Mouse (Mus musculus): ENCODE measurements at regions not wholly inside any gene's neighbourhood (a gene's known extent, or its start where the extent isn't known, plus 50 kb on each side); places are given as distances from the start of the nearest gene placed in this dataset.

DNA sequence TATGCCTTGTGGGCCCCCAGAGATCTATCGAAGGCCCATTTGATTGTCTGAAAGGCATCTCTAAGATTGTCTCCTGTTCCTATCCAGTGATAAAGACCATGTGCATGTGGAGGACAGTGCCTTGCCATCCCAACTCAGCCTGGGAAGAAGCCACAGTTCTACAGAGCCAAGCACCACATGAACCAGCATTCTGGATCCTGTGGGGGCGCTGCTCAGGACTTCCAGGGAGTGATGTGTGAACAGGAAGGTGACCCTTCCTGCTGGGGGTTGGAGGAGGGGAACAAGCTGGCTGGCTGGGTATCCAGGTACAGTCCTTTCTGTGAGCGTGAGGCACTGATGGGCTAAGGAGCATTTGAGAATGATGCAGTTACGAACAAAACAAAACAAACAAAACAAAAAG lies 163.8 kb downstream of the Gm26897 start:
- no peak for ATAC-seq

DNA sequence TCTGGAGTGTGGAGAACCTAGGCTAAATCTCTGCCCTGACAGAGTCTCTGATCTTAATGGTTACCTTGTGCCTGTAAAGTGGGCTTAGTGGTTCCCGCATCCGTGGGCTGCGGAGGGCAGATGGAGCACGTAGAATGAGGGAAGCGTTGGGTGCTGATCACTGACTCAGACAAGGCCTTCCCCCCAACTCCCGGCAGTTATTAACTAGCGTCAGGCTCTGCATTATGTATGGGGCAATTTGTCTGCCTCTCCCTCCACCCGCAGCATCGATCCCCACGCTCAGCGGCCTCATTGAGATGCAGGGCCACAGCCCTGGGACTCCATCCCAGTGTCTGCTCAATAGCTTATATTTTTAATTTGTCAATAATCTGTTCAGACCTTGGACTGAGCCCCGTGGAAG lies 164.8 kb downstream of the Gm26897 start:
- ATAC-seq, result no peak

DNA sequence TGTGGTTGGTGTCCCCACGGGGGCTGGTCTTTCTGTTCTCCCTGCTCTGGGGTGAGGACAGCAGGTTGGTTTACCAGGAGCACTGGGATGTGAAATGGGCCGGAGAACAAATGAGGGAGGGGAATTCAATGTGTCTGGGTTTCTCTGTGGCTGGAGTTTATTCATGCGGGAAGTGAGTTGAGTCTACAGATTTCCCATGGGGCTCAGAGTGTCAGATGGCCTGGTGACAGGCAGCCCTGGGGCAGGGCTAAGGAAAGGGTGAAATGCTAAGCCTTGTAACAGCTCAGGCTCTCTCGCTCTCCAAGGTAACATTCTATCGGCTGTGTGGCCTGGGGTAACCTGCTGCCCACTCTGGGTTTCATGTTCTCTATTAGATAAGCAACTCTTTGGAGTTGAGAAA lies 167.5 kb downstream of the Gm26897 start:
- ATAC-seq, result no peak

DNA sequence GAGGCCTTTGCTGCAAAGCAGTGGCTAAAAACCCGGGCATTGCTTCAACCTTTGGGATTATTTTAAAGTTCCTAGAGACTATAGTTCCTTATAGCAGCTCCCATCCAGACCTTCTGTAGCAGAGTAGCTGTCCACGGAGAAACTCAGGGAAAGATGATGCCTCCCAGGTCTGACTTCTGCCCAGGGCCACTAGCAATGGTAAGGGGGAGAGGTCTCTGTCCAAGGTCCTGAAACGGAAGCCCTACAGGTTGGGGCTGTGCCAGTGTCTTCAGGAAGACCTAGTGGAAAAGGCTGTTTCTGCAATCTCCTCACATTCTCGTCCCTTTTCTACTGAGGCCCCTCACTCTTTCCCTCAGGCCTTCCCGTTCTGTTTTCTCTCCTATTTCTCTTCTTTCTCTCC lies 168.0 kb downstream of the Gm26897 start:
- ATAC-seq, result no peak

DNA sequence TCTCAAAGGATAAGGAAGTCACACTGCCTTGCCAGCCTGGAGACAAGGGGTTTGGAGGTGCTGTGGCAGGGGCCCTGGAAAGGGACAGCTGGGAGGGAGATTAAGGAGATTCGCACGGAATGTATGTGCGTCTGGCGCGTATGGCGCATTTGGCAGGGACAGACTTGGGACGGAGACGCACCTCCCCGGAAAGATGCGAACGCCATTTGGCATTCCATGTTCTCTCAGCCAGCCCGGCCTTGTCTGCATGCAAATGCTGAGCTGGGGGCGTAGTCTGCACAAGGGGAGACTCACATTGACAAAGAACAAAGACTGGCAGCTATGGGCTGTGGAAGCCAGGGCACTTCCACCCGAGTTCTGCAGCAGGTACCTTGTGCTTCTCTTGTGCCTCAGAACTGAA lies 174.4 kb downstream of the Gm26897 start:
- no peak for ATAC-seq

DNA sequence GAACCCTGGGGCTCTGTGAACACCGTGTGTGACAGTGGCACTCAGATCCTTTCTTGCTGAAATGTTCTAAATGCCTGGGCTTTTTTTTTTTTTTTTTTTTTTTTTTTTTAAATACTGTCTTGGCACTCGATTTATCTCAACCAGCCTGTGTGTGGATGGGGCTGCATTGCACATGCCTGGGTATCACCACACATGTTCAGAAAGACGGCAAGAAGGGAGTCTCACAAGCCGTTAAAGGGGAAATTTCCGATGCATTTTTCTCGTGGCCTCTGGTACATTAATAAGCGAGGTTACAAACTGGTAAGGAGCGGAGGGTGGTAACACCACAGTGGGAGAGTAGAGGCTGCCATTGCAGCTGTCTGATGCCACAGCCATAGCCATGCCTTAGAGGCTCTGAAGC lies 176.8 kb downstream of the Gm26897 start:
- no peak for ATAC-seq

DNA sequence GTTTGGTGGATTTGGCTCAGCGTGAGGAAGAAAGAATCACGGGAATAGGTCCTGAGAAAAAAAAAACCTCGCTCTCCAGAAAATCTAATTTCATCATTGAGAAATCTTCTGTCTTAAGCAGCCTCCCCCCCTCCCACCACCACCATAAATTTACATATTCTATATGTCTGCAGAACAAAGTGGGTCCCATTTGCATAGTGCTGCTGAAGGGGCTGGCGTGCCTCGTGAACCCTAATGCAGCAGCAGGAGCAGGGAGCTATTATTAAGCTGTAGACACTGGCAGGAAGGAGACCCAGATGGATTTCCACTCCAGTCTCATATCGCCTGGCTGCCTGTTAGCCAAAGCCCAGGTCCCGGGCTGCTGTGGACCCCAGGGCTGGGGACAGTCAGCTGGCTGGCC lies 179.6 kb downstream of the Gm26897 start:
- ATAC-seq, result no peak

DNA sequence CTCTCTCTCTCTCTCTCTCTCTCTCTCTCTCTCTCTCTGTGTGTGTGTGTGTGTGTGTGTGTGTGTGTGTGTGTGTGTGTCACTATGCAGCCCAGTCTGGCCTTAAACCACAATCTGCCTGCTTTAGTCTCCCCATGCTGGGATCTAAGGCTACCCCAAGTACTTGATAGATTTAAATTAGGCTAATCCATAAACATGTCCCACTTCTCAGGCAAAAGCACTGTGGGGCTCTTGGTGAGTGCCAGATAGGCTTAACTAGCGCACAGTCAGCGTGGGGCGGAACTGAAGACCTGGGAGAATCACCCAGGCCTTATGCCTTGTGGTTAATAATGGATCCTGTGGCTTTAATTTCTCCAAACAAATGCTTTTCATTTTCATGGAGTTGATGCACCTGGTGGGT lies 180.6 kb downstream of the Gm26897 start:
- ATAC-seq, result no peak

DNA sequence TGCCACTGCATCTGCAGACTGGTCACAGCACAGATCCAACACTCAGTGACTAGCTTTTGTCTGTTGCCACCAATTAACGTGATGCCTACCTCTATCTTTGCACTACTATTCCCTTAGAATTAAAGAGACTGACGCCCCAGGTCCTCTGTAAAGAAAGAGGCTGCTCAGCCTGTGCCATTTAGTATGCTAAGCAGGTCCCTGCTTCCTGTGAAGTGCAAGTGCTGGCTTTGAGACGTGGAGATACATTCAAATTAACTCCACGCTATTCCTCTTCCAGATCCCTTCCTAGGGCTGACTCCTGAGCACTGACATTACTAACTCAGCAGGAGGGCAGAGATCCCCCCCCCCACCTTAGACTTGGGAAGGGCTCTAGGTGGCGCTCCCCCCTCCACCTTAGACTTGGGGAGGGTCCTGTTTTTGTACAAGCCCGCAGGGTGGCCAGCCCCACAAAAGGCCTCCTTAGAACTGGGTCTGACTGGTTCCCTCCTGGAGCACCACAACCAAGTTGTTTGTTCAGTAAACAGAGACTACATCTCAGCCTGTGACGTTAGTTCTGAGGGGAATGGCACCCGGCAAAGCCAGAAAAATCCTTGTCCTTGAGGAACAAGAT lies 184.0 kb downstream of the Gm26897 start:
- no peak for ATAC-seq

DNA sequence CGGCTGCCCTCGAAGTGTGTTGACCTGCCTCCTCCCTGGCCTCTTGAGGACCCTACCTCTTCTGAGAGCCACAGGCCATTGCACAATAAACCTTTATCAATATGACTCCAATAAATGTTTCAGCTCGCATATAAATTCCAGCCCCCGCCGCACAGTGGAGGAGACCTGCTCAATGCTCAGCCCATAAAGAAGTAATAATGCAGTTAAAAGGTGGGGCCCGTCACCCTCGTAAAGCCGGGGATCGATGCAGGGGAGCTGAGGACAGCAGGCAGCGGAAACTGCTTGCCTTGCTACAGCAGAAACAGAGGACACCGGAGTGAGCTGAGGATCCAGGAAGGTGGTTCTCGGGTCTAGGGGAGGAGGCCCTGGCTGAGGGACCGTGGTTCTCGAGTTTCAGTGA lies 185.2 kb downstream of the Gm26897 start:
- ATAC-seq, result no peak

DNA sequence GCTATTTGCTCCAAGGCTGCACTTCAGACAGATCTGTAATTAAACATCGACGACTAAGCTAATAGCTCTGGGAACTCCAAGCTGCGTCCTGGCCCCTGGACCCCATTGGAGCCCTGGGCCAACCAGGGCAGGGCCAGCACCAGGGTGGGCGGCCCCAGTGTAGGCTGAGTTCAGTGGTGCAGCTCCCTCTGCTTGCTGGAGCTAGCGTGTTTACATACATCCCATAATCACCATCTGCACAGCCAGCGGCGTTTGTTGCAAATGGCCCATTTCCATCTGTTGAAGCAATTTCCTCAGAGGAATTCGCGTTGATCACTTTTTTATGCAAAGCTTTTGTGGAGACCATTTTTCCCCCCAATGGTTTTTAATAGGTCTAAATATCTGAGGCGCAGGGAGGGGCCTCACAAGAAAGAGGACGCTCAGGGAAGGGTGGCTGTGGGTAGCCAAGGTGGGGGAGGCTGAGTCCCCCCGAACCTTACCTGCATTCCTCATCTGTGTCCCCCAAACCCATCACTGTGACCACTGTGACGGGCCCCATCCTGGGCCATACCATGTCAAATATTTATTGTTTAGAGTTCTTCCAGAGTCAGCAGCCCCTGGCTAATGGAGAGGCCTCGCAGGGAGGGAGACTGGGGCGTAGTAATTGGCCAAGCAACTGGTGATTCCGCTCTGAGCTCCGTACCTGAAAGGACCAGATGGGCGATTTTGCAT lies 189.4 kb downstream of the Gm26897 start:
- no peak for ATAC-seq

DNA sequence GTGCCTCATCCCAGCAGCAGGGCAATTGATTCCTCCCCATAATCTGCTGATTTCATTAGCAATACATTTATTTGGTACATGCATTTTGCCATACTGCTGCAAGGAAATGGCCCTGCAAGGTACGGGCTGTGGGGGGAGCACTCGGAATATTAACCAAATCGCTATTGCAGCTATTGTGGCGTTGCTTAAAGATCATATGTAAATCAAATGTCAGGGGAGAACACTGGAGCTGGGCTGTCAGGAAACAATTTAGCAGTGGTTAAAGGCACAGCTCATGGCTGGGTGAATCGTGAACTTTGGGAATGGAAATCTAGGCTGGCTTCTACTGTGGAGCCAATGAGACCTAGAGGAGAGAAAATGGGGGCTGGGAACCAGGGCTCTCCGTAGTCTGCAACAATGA lies 192.0 kb downstream of the Gm26897 start:
- no peak for ATAC-seq

DNA sequence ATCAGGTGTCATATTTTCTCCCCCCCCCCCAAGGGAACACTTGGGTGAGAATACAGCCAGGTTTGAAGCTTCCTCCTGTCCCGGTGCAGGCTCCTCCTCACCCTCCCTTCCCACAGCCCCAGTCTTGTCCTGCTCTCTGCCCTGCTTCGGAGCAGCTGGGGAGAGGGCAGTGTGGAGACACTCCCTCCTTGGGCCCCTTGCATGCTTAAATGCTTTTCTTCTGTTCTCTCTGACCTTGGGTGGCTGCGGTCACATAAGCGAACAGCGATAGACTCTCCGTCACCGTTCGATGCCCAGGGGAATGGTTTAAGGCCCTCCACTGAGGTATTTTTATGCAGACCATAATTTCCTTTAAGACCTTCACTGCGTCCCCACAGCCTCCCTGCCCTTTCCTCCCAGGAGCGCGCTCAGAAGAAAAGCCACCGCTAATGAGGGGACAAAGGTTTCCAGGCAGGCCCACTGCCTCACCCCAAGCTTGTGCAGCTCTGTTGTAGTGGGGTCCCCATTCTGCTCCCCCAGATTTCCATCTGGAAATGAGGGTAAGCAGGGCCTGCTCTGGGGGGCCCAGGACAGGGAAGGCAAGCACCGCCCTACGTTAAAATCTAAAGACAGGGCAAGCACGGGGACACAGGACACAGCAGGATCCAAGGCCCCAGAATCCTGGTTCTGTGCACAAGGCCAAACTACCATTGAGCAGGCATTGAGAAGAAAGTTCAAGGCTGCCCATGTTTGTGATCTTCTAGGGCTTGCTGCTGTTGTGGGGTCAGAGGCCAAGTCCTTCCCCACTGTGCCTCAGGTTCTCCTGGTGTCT lies 195.7 kb downstream of the Gm26897 start:
- no peak for ATAC-seq

DNA sequence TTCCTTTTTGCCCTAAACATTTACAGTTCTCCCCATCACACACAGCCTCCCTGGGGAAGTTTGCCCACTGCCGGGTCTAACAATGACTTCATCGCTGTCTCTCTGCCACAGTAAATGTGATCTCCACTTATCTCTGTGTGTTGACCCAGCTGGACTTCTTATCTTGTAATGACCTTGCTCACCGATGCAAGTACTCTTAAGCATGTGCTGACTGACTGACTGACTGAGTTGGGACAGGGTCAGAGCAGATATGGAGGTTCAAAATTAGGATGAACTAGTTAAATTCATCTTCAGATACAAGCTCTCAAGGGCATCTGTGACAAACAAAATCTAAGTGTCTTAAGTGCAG lies 196.2 kb downstream of the Gm26897 start:
- ATAC-seq, result no peak

DNA sequence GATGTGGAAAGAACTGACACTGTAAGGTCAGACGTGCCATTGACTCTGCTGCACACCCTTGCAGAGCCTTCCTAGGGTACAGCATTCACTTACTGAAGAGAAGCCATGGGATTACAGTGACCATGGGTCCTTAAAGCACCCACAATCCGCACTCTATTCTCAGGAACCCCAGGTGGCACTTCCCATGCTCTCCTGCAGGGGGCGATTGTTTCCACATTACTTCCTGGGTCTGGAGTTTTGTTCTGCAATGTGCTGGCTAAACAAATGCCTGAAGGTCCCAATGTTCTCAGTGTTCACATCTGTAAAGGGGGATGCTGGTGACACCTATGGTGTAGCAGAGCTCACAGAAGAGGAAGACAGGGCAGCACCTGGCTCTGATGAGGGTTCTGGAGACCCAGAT lies 198.0 kb downstream of the Gm26897 start:
- ATAC-seq, result no peak

DNA sequence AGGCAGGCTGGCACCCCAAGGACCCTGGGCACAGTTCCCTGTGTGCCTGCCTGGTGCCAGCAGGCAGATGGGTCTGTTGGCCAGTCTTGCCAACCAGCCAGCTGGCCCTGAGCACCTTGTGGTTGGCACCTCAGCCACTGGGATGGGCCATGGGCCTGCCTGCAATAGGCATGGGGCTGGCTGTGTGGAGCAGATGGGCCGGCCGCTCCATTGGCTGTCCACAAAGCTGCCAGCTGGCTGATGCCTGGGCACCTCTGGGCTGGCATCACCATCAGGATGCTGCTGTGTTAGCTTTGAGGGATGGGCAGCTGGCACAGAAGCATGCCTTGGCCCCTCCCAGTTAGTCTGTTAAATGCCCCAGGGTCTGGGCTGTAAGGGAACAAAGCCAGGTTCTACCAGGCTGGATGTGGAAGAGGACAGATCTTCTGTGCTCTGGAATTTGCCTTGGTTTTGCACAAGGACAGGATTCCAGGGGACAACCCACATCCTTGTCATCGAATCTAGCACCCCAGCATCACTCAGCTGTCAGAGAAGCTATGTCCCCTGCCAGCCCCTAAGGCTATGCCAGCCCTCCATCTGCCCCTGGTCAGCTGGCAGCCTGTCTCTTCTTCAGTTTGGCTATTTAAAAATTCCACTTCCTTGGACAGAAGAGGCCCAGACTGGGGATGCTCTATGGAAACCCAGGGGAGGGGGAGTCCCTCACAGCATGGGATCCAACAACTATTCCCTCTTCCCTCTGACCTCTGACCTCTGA lies 201.8 kb downstream of the Gm26897 start:
- no peak for ATAC-seq

DNA sequence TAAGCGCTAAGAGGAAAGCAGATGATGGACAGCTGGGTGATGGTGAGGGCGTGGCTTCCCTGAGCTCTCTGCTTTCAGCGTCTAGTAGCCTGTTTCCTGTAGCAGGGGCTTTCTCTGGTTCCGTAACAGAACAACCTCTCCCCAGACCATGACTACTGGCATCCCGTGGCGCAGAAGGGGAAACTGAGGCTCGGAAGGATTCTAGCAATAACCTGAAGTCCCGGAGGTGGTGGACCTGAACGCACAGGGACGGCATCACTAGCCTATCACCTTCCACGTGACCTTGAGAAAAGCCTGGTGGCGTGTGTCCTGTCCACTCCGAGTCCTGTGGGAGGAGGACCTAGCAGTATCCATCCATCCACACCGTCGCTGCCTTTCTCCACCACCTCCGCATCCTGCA lies 208.1 kb downstream of the Gm26897 start:
- no peak for ATAC-seq

DNA sequence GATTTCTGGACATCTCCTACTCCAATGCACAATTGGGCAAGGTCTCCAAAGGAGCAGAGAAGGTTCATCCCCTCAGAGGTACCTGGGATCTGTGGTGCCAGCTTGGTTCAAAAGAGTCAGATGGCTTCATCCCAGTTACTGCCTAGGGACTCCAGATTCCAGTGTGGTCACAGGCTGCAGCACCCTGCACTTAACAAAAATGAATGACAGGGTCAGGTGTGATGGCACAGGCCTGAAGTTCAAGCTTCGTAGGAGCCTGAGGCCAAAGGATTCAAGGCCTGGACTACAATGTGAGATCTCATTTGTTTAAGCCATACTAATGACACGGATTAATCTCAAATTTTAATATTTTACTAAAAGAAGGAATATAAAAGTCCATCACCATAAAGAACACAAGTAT lies 209.1 kb downstream of the Gm26897 start:
- ATAC-seq, result no peak

DNA sequence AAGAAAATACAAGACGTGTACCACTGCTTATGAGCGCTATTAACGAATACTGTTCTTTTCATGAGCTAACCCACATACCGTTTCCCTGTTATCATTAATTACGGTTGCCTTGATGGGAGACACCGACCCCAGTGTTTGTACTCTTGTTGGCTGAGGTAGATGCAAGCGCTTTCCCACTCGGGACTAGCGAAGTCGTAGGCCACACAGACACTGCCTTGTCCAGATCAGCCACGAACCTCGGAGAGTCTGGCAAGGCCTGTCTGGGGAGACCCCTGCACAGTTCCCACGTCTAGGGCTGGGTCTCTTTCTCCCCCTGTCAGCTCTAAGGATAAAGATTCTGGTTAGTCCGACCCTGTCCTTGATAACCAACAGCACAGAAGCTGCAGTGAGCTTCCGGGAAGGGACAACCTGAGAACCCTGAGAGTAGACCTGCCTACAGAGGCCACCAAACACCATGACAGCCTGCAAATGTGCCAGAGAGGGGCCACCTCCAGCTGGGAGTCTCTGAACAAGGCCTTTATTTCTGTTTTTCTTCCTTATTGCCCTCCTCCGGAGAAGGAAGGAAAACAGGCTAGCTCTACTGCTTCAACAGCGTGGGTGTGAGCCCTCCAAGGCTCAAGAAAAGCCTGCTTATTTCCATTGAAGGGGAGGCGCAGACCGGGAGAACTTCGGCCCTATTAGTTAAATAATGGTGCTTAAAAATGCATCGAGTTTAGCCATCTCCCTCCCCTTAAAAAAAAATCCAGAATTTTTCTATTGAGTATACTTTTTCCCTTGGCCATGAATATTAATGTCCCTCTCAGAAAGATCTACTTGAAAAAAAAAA lies 209.8 kb downstream of the Gm26897 start:
- no peak for ATAC-seq

DNA sequence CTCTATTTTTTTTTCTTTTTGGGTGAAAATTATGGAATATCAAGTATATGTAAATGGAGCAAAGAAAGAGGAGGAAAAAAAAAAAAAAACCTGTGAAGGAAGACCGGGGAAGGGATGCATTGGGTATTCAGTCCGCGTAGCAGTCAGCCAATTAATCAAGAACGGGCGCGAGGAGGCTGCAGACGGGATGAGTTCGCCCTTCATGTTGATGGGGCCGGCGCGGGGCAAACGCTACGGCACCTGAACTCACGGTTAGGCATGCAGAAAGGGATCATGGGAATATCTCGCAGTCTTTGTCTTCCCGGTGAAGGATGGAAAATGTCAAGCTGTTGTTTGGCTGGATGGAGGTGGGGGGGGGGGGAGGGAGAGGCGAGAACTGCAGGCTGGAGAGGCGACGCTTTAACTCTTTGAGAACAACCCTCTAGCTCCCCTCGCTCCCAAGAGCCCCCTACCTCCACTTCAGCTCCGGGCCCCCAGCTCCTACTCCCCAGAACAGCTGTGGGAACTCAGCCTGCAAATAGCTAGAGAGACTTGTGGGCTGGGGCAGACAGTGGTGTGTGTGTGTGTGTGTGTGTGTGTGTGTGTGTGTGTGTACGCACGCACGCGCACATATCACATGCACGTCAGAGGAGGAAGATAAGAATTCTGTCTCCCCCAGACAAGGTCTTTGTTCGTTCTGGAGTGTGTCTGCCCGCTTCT lies 210.7 kb downstream of the Gm26897 start:
- no peak for ATAC-seq

DNA sequence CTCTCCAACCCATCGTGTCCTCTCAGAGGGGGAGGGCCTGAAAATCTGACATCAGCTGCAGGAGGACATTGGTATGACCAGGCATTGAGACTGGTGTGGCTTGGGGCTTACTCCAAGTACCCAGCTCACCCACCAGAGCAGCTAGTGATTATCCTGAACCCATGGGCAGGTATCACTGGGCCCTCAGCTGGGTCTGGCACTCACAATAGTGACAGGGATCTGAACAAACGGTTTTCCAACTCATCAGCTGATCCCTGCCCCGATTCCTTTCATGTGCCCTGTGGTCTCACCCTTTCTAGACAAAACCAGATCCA lies 211.2 kb downstream of the Gm26897 start:
- no peak for ATAC-seq

DNA sequence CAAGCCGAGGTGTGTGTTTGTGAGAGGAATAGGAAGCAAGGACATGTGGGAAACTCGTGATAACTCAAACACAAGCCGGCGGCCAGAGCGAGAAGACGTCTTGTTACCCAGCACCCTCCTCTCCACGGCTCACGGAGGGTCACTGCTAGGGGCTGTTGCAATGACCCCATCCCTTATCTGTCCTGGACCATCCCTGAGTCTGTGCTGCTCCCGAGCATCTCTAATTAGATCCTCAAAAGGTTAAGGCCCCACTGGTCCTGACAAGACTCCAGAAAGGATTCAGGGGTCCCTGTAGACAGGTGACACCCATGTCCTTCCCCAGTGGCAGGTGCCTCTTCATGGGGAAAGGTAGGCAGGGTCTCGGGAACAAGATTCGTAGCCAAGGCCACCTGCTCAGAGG lies 212.6 kb downstream of the Gm26897 start:
- no peak for ATAC-seq

Measured in CD4-positive, CD25-positive, alpha-beta regulatory T cell, adult 4 months (primary cell).